In genomic region chr3:129197035-129197434, GRCm38 (mm10) we compare ENCODE assay signal across 13 mouse cellular contexts. TPM values are rescaled to one million over a fixed set of nuclear protein-coding genes. Genes with fewer than 3 reads are reported as not detected.
DNase-seq lines count a peak whose midpoint lies in the region; ATAC-seq and TF ChIP-seq lines count a peak whose summit lies in the region.
"Had no signal": no experiment of that assay in that cellular context is flagged by ENCODE, and none has a peak within 500 bp of the region (broad histone marks: within the 10 kb centered on the region; RNA-seq: fewer than 3 reads in every experiment).

No protein-coding gene starts in this region.

- no peaks in the 10 kb centered on the region for H3K9me3 ChIP-seq in forebrain, embryonic 12.5 days
- no peaks in the 10 kb centered on the region for H3K9me3 ChIP-seq in forebrain, embryonic 15.5 days
- no peaks in the 10 kb centered on the region for H3K9me3 ChIP-seq in lung, embryonic 14.5 days (ENCODE audit: low read depth, low read length)
- H3K9me3 ChIP-seq in intestine, embryonic 16.5 days (ENCODE audit: control insufficient read depth, low read length), result no peaks in the 10 kb centered on the region
- H3K9me3 ChIP-seq in stomach, embryonic 14.5 days (ENCODE audit: control insufficient read depth, low read depth, low read length), result no peaks in the 10 kb centered on the region
- H3K9me3 ChIP-seq: hindbrain, embryonic 13.5 days; lung, embryonic 15.5 days had no signal

- peaks cover 91% of the 10 kb centered on the region for H3K27me3 ChIP-seq in forebrain, embryonic 12.5 days
- peaks cover 73% of the 10 kb centered on the region for H3K27me3 ChIP-seq in forebrain, embryonic 15.5 days
- peaks cover 90% of the 10 kb centered on the region for H3K27me3 ChIP-seq in lung, embryonic 14.5 days (ENCODE audit: insufficient read depth, low read length)
- peaks cover 41% of the 10 kb centered on the region for H3K27me3 ChIP-seq in intestine, embryonic 16.5 days (replicated peaks; ENCODE audit: control insufficient read depth, insufficient read depth, low read length)
- H3K27me3 ChIP-seq in stomach, embryonic 14.5 days (ENCODE audit: control insufficient read depth, insufficient read depth, low read length), result peaks cover 25% of the 10 kb centered on the region

- no peaks in the 10 kb centered on the region for H3K36me3 ChIP-seq in forebrain, embryonic 12.5 days (replicated peaks)
- H3K36me3 ChIP-seq in forebrain, embryonic 15.5 days, result no peaks in the 10 kb centered on the region
- H3K36me3 ChIP-seq in lung, embryonic 14.5 days (ENCODE audit: insufficient read depth), result no peaks in the 10 kb centered on the region
- H3K36me3 ChIP-seq in intestine, embryonic 16.5 days (ENCODE audit: control insufficient read depth, insufficient read depth, low read length), result no peaks in the 10 kb centered on the region
- H3K36me3 ChIP-seq in stomach, embryonic 14.5 days (ENCODE audit: control insufficient read depth, insufficient read depth, low read length), result no peaks in the 10 kb centered on the region
- H3K36me3 ChIP-seq: hindbrain, embryonic 13.5 days; lung, embryonic 15.5 days had no signal

- no peak overlapping the region for H3K27ac ChIP-seq in forebrain, embryonic 12.5 days
- no peak overlapping the region for H3K27ac ChIP-seq in forebrain, embryonic 15.5 days (replicated peaks)
- no peak overlapping the region for H3K27ac ChIP-seq in lung, embryonic 14.5 days (ENCODE audit: low read depth)
- H3K27ac ChIP-seq in intestine, embryonic 16.5 days (ENCODE audit: low read length), result no peak overlapping the region
- no peak overlapping the region for H3K27ac ChIP-seq in stomach, embryonic 14.5 days (ENCODE audit: low read length)
- H3K27ac ChIP-seq: hindbrain, embryonic 13.5 days; lung, embryonic 15.5 days had no signal

- peak overlapping the region; percentile 4; the same call in 1 of the 2 replicates for H3K4me3 ChIP-seq in forebrain, embryonic 12.5 days (replicated peaks)
- H3K4me3 ChIP-seq in forebrain, embryonic 15.5 days, result no peak overlapping the region
- H3K4me3 ChIP-seq in lung, embryonic 14.5 days (ENCODE audit: low read depth, low read length), result no peak overlapping the region
- peak overlapping the region; percentile 39 for H3K4me3 ChIP-seq in intestine, embryonic 16.5 days (ENCODE audit: low read length)
- no peak overlapping the region for H3K4me3 ChIP-seq in stomach, embryonic 14.5 days (ENCODE audit: low read depth, low read length)
- H3K4me3 ChIP-seq: hindbrain, embryonic 13.5 days; lung, embryonic 15.5 days; myocyte had no signal

- ATAC-seq in forebrain, embryonic 12.5 days (ENCODE audit: low FRiP score), result peak; percentile 31; the same call in 1 of the 2 replicates
- no peak for ATAC-seq in forebrain, embryonic 15.5 days (replicated peaks)
- no peak for ATAC-seq in lung, embryonic 14.5 days (ENCODE audit: insufficient read depth)
- no peak for ATAC-seq in intestine, embryonic 16.5 days
- ATAC-seq in stomach, embryonic 14.5 days (ENCODE audit: insufficient number of reproducible peaks, insufficient read depth, low FRiP score, low read depth), result no peak
- no peak for ATAC-seq in granulocyte monocyte progenitor cell, adult 5-6 weeks (replicated peaks; ENCODE audit: poor library complexity, severe bottlenecking)

- no peak for TF ChIP-seq CTCF in lung, embryonic 14.5 days (IDR thresholded peaks at IDR 0.05; ENCODE audit: low read depth)

- H3K9ac ChIP-seq in forebrain, embryonic 12.5 days, result no peak overlapping the region
- H3K9ac ChIP-seq in forebrain, embryonic 15.5 days (replicated peaks), result no peak overlapping the region
- H3K9ac ChIP-seq in lung, embryonic 14.5 days, result no peak overlapping the region
- 0 out of 2 replicates have a peak overlapping the region, but pooled peaks have one; percentile 29 for H3K9ac ChIP-seq in intestine, embryonic 16.5 days (ENCODE audit: low read depth, low read length)
- H3K9ac ChIP-seq in stomach, embryonic 14.5 days (replicated peaks; ENCODE audit: low read depth, low read length), result no peak overlapping the region
- H3K9ac ChIP-seq: hindbrain, embryonic 13.5 days; lung, embryonic 15.5 days had no signal

- no peak overlapping the region for H3K4me2 ChIP-seq in forebrain, embryonic 12.5 days
- no peak overlapping the region for H3K4me2 ChIP-seq in forebrain, embryonic 15.5 days (replicated peaks)
- peak overlapping the region; percentile 18; the same call in 1 of the 2 replicates for H3K4me2 ChIP-seq in lung, embryonic 14.5 days
- peak overlapping the region; percentile 37 for H3K4me2 ChIP-seq in intestine, embryonic 16.5 days (ENCODE audit: low read depth, low read length)
- peak overlapping the region; percentile 28 for H3K4me2 ChIP-seq in stomach, embryonic 14.5 days (replicated peaks; ENCODE audit: low read depth, low read length)
- H3K4me2 ChIP-seq: hindbrain, embryonic 13.5 days; lung, embryonic 15.5 days had no signal

- DNase-seq in lung, embryonic 14.5 days, result no peak
- no peak for DNase-seq in lung, postnatal 10 days
- DNase-seq in left cerebral cortex, adult 18-20 months (ENCODE audit: low spot score in 2 of 2), result no peak
- DNase-seq: kidney, postnatal 36 days had no signal

- WGBS in forebrain, embryonic 12.5 days, result under 1% methylated on average over 13 of the region's 13 CpGs
- WGBS in forebrain, embryonic 15.5 days, result 0% methylated on average over 13 of the region's 13 CpGs
- 2% methylated on average over 13 of the region's 13 CpGs for WGBS in lung, embryonic 14.5 days
- 13% methylated on average over 13 of the region's 13 CpGs for WGBS in intestine, embryonic 16.5 days
- WGBS in stomach, embryonic 14.5 days, result 4% methylated on average over 13 of the region's 13 CpGs

- peaks cover 21% of the 10 kb centered on the region for H3K4me1 ChIP-seq in forebrain, embryonic 12.5 days
- H3K4me1 ChIP-seq in forebrain, embryonic 15.5 days, result peaks cover 11% of the 10 kb centered on the region
- no peaks in the 10 kb centered on the region for H3K4me1 ChIP-seq in lung, embryonic 14.5 days (ENCODE audit: insufficient read depth)
- H3K4me1 ChIP-seq in intestine, embryonic 16.5 days (ENCODE audit: control insufficient read depth, insufficient read depth, low read length), result 0 out of 2 replicates have a peak, but pooled peaks cover 5% of the 10 kb centered on the region
- 0 out of 2 replicates have a peak, but pooled peaks cover 3% of the 10 kb centered on the region for H3K4me1 ChIP-seq in stomach, embryonic 14.5 days (ENCODE audit: control insufficient read depth, insufficient read depth, low read length)

RNA-seq across cellular contexts. Expression of gene Pitx2, which starts 2.6 kb away (rescaled TPM):
- polyA plus RNA-seq in forebrain, embryonic 12.5 days (2016; fragmentation: Nextera tagmentation; extraction: Ambion mirVana), result 15.9 and 28.3 TPM in 2 replicates
- 1.8 and 5.0 TPM in 2 replicates for polyA plus RNA-seq in forebrain, embryonic 15.5 days (2015; fragmentation: Nextera tagmentation; extraction: Ambion mirVana)
- polyA plus RNA-seq in lung, embryonic 14.5 days (2014; fragmentation: Nextera tagmentation; extraction: Ambion mirVana), result 0.87 and 5.1 TPM in 2 replicates
- polyA plus RNA-seq in intestine, embryonic 16.5 days (2015; fragmentation: Nextera tagmentation; extraction: Ambion mirVana), result 28.1 and 29.0 TPM in 2 replicates
- 24.2 and 24.7 TPM in 2 replicates for polyA plus RNA-seq in stomach, embryonic 14.5 days (2014; fragmentation: Nextera tagmentation; extraction: Ambion mirVana)
- total RNA-seq in granulocyte monocyte progenitor cell, adult 5-6 weeks (2014; fragmentation: Nextera tagmentation), result not detected in 2 replicates
- not detected in 2 replicates for total RNA-seq in granulocyte monocyte progenitor cell, adult 5-6 weeks (2017)
- not detected for total RNA-seq in left cerebral cortex, adult 18-20 months (2021)
- total RNA-seq: left cerebral cortex, postnatal 10 days had no signal

Comparison
In these comparisons a context has a peak if more than half of its experiments do, and no peak if none do; other contexts are left out.
1. H3K4me3 ChIP-seq: peak in forebrain, embryonic 12.5 days (single experiment) and intestine, embryonic 16.5 days (single experiment); none in forebrain, embryonic 15.5 days (single experiment), lung, embryonic 14.5 days (single experiment) and stomach, embryonic 14.5 days (single experiment).
2. H3K4me2 ChIP-seq: peak in lung, embryonic 14.5 days (single experiment), intestine, embryonic 16.5 days (single experiment) and stomach, embryonic 14.5 days (single experiment); none in forebrain, embryonic 12.5 days (single experiment) and forebrain, embryonic 15.5 days (single experiment).